ENCODE assay signal across 11 mouse cellular contexts in genomic region chr2:33783419-33783818, GRCm38 (mm10).
DNase-seq lines count a peak whose midpoint lies in the region; ATAC-seq and TF ChIP-seq lines count a peak whose summit lies in the region.
"Had no signal": no experiment of that assay in that cellular context is flagged by ENCODE, and none has a peak within 500 bp of the region (broad histone marks: within the 10 kb centered on the region; RNA-seq: fewer than 3 reads in every experiment).

No protein-coding gene starts in this region.

- TF ChIP-seq CTCF in kidney, adult 2 months (conservative IDR thresholded peaks at IDR 0.05; ENCODE audit: insufficient read depth, insufficient read length, low read depth, low read length): no peak

- H3K36me3 ChIP-seq in kidney, adult 2 months (ENCODE audit: control insufficient read depth, insufficient read depth, low read length): no peaks in the 10 kb centered on the region
- peaks cover 14% of the 10 kb centered on the region for H3K36me3 ChIP-seq in kidney, embryonic 16.5 days (ENCODE audit: insufficient read depth, low read length)
- H3K36me3 ChIP-seq in hindbrain, embryonic 15.5 days: no peaks in the 10 kb centered on the region

- TF ChIP-seq POLR2A in kidney, adult 2 months (IDR thresholded peaks at IDR 0.05; ENCODE audit: low read depth, low read length): no peak

- H3K4me3 ChIP-seq in kidney, adult 2 months (ENCODE audit: insufficient read depth, low read depth, low read length): no peak overlapping the region
- no peak overlapping the region for H3K4me3 ChIP-seq in kidney, embryonic 16.5 days (ENCODE audit: low read length)
- no peak overlapping the region for H3K4me3 ChIP-seq in hindbrain, embryonic 15.5 days
- H3K4me3 ChIP-seq: midbrain, embryonic 10.5 days had no signal

- no peak for ATAC-seq in kidney, embryonic 16.5 days (ENCODE audit: low FRiP score, low TSS enrichment)
- ATAC-seq in hindbrain, embryonic 15.5 days (ENCODE audit: low FRiP score, low read depth): no peak

- H3K4me1 ChIP-seq in kidney, adult 2 months (ENCODE audit: control insufficient read depth, insufficient read depth, low read length): peaks cover 6% of the 10 kb centered on the region; the same call in 1 of the 2 replicates
- peaks cover 15% of the 10 kb centered on the region for H3K4me1 ChIP-seq in kidney, embryonic 16.5 days (ENCODE audit: insufficient read depth, low read length)
- peaks cover 51% of the 10 kb centered on the region for H3K4me1 ChIP-seq in hindbrain, embryonic 15.5 days (replicated peaks)

- 80% methylated on average over 7 of the region's 7 CpGs for WGBS in kidney, adult 2 months
- 85% methylated on average over 7 of the region's 7 CpGs for WGBS in kidney, embryonic 16.5 days
- WGBS in hindbrain, embryonic 15.5 days: 80% methylated on average over 7 of the region's 7 CpGs

- no peak overlapping the region for H3K27ac ChIP-seq in kidney, adult 2 months (ENCODE audit: insufficient read depth, low read depth, low read length)
- no peak overlapping the region for H3K27ac ChIP-seq in kidney, embryonic 16.5 days (ENCODE audit: low read length)
- H3K27ac ChIP-seq in hindbrain, embryonic 15.5 days (replicated peaks): peak overlapping the region; percentile 24; the same call in 1 of the 2 replicates
- H3K27ac ChIP-seq: midbrain, embryonic 10.5 days had no signal

- no peak overlapping the region for H3K9ac ChIP-seq in kidney, embryonic 16.5 days (replicated peaks; ENCODE audit: low read length)
- H3K9ac ChIP-seq in hindbrain, embryonic 15.5 days: no peak overlapping the region

- H3K4me2 ChIP-seq in kidney, embryonic 16.5 days (replicated peaks; ENCODE audit: low read depth, low read length): no peak overlapping the region
- no peak overlapping the region for H3K4me2 ChIP-seq in hindbrain, embryonic 15.5 days

- peaks cover 11% of the 10 kb centered on the region for H3K9me3 ChIP-seq in kidney, embryonic 16.5 days (ENCODE audit: low read length)
- no peaks in the 10 kb centered on the region for H3K9me3 ChIP-seq in hindbrain, embryonic 15.5 days

- DNase-seq in kidney, adult 2 months: peak; percentile 40
- DNase-seq in cerebellum, adult 18-20 months: peak; percentile 69 to 81
- peak; percentile 75 for DNase-seq in cerebellum, adult 9-11 months
- DNase-seq in adrenal gland, adult 2 months: no peak
- DNase-seq in embryo, embryonic 10 days (ENCODE audit: low spot score): no peak
- no peak for DNase-seq in adrenal gland, postnatal 4 days (ENCODE audit: low spot score in 2 of 2)
- DNase-seq: embryo, embryonic 11 days; kidney, postnatal 4 days had no signal

- H3K27me3 ChIP-seq in kidney, adult 2 months (replicated peaks; ENCODE audit: control insufficient read depth, insufficient read depth, low read length): no peaks in the 10 kb centered on the region
- H3K27me3 ChIP-seq in kidney, embryonic 16.5 days (ENCODE audit: insufficient read depth, low read length): no peaks in the 10 kb centered on the region
- no peaks in the 10 kb centered on the region for H3K27me3 ChIP-seq in hindbrain, embryonic 15.5 days

Comparison
In these comparisons a context has a peak if more than half of its experiments do, and no peak if none do; other contexts are left out.
1. DNase-seq: peak in kidney, adult 2 months (single experiment), cerebellum, adult 18-20 months (2 of 2) and cerebellum, adult 9-11 months (single experiment); none in adrenal gland, adult 2 months (single experiment), embryo, embryonic 10 days (single experiment) and adrenal gland, postnatal 4 days (0 of 2).